Mouse (Mus musculus) forebrain, postnatal 0 days (tissue): ENCODE measurements at regions not wholly inside any gene's neighbourhood (a gene's known extent, or its start where the extent isn't known, plus 50 kb on each side); places are given as distances from the start of the nearest gene placed in this dataset.

Experiments used
- ATAC-seq: fragments of 200-750 bp; cut with Nextera tagmentation; 2 replicates; pipeline ENCODE4 v1.8.0; 2017; ENCODE audit warnings: mild to moderate bottlenecking, moderate library complexity
- DNase-seq: peaks from one replicate; pipeline ENCODE4 v3.0.0-alpha.2; 2015
- H3K27ac ChIP-seq: fragments of 300-500 bp; sonication (generic); 2 replicates; pipeline ENCODE4 v1.5.1; 2014; ENCODE audit warnings: low read depth, mild to moderate bottlenecking, antibody characterized with exemption, low read length, moderate library complexity, mixed read lengths
- H3K27me3 ChIP-seq: fragments of 300-500 bp; sonication (generic); 2 replicates; pipeline ENCODE4 v1.6.1; 2014; ENCODE audit warnings: mild to moderate bottlenecking, low read length, mixed read lengths; ENCODE audit not compliant: insufficient read depth
- H3K36me3 ChIP-seq: fragments of 300-500 bp; sonication (generic); 2 replicates; pipeline ENCODE4 v1.6.1; 2014; ENCODE audit warnings: mild to moderate bottlenecking, moderate library complexity; ENCODE audit not compliant: insufficient read depth
- H3K4me1 ChIP-seq: fragments of 300-500 bp; sonication (generic); 2 replicates; pipeline ENCODE4 v1.6.1; 2014; ENCODE audit warnings: antibody characterized with exemption; ENCODE audit not compliant: insufficient read depth
- H3K4me2 ChIP-seq: fragments of 300-500 bp; sonication (generic); 2 replicates; pipeline ENCODE4 v1.6.1; 2014; ENCODE audit warnings: low read depth, mild to moderate bottlenecking, moderate library complexity
- H3K4me3 ChIP-seq: fragments of 300-500 bp; sonication (generic); 2 replicates; pipeline ENCODE4 v1.5.1; 2014; ENCODE audit warnings: low read depth, low read length, mixed read lengths
- H3K9ac ChIP-seq: fragments of 300-500 bp; sonication (generic); 2 replicates; pipeline ENCODE4 v1.6.1; 2014; ENCODE audit warnings: mild to moderate bottlenecking
- H3K9me3 ChIP-seq: fragments of 300-500 bp; sonication (generic); 2 replicates; pipeline ENCODE4 v1.6.1; 2016; ENCODE audit warnings: low read length
- CTCF ChIP-seq: sonication (generic); IDR thresholded peaks from 2 replicates; pipeline ENCODE4 v1.5.1; 2016; ENCODE audit warnings: antibody characterized with exemption, control low read depth, low read depth
- WGBS: fragments of 180-500 bp; shearing (Covaris S2); extraction: QIAGEN DNeasy Blood & Tissue Kit; methylation state at CpG from one replicate; pipeline ENCODE4 v1.1.7; 2014; 5-methylcytosine and 5-hydroxymethylcytosine counted together

GRCm38 (mm10) chr2:17290709-17291108 lies 440.6 kb downstream of the Nebl start:
- no peaks in the 10 kb centered on the region for H3K4me1 ChIP-seq
- H3K36me3 ChIP-seq, result no peaks in the 10 kb centered on the region
- no peak overlapping the region for H3K4me2 ChIP-seq
- DNase-seq (no peak), ATAC-seq (no peak)
- H3K9ac ChIP-seq, result no peak overlapping the region
- TF ChIP-seq CTCF, result no peak
- no peaks in the 10 kb centered on the region for H3K27me3 ChIP-seq
- H3K9me3 ChIP-seq, result no peaks in the 10 kb centered on the region
- H3K27ac ChIP-seq, result no peak overlapping the region
- H3K4me3 ChIP-seq, result no peak overlapping the region

DNA sequence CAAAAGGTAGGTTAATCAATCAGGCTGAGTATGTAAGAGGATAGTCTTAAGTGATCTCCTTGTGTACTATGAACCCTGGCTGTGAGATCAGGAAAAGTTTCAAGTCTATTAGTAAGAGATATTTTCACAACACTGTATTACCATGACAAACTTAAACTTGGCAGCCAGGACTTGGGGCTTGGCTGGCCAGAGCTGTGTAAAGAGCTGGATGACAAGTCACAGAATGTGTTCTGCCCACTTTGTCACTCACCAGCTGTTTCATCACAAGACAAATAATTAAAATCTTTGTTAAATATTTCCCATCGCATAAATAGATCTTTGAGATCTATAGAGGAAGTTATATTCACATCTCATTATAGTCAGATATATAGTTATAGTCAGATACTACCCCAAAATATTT lies 443.7 kb downstream of the Nebl start:
- DNase-seq (no peak), ATAC-seq (no peak)
- Histone ChIP-seq H3K27me3 (no peaks in the 10 kb centered on the region), H3K36me3 (no peaks in the 10 kb centered on the region), H3K27ac (no peak overlapping the region), H3K9me3 (no peaks in the 10 kb centered on the region), H3K4me1 (no peaks in the 10 kb centered on the region), H3K9ac (no peak overlapping the region), H3K4me2 (no peak overlapping the region), H3K4me3 (no peak overlapping the region)
- 82% methylated on average over 1 of the region's 1 CpGs for WGBS
- TF ChIP-seq CTCF, result no peak

- no peak for DNase-seq
- WGBS, result 17% methylated on average over 2 of the region's 2 CpGs
- ATAC-seq, result no peak
- Histone ChIP-seq H3K4me1 (no peaks in the 10 kb centered on the region), H3K4me2 (no peak overlapping the region), H3K36me3 (no peaks in the 10 kb centered on the region), H3K27me3 (no peaks in the 10 kb centered on the region), H3K9ac (no peak overlapping the region), H3K4me3 (no peak overlapping the region), H3K9me3 (no peaks in the 10 kb centered on the region), H3K27ac (no peak overlapping the region)
- TF ChIP-seq CTCF, result no peak
Observed at GRCm38 (mm10) chr2:17249960-17250359, 481.3 kb downstream of the Nebl start.

GRCm38 (mm10) chr2:17245821-17246220 lies 485.4 kb downstream of the Nebl start:
- Histone ChIP-seq H3K4me3 (no peak overlapping the region), H3K9ac (no peak overlapping the region), H3K36me3 (no peaks in the 10 kb centered on the region), H3K27me3 (no peaks in the 10 kb centered on the region), H3K4me2 (no peak overlapping the region), H3K9me3 (no peaks in the 10 kb centered on the region), H3K27ac (no peak overlapping the region), H3K4me1 (no peaks in the 10 kb centered on the region)
- no peak for TF ChIP-seq CTCF
- ATAC-seq (no peak), DNase-seq (no peak)
- 21% methylated on average over 2 of the region's 2 CpGs for WGBS

DNA sequence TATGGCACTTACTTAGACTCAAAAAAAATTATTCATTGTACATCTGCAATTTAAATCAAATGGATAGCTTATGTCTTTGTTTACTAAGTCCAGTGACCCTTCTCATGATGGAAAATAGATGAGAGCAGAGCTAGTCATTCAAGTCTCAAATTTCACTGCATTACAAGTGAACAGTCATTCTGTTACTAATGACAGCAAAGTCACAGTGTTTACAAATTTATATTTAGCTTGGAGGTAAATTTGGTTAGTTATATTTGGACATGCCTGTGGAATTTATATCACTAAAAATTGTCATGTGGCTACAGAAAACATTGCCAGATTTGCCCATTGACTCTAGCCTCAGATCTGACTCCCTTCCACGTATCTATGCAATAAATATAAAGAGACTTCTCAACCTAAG lies 515.7 kb downstream of the Nebl start:
- no peak for TF ChIP-seq CTCF
- Histone ChIP-seq H3K9me3 (no peaks in the 10 kb centered on the region), H3K4me1 (no peaks in the 10 kb centered on the region), H3K27ac (no peak overlapping the region), H3K4me2 (no peak overlapping the region), H3K4me3 (no peak overlapping the region), H3K27me3 (no peaks in the 10 kb centered on the region), H3K36me3 (no peaks in the 10 kb centered on the region), H3K9ac (no peak overlapping the region)
- no peak for DNase-seq
- 74% methylated on average over 1 of the region's 1 CpGs for WGBS
- ATAC-seq, result no peak

DNA sequence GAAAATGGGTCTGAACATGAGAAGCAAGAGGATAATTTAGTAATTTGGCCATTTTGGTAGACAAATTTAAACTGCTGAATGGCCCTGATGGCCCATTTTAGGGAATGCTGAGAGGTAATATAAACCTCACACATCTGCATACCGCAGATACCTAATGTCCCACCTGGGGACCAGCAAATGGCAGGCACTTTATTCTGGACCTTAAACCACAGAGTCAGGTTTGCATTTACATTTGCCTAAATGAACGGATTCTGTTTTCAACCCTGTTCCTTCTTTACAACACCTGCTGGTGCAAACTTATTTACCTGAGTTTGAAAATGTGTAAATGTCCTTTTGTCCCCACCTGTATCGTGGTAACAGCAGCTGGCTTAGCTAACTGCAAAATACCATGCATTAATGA lies 516.4 kb downstream of the Nebl start:
- Histone ChIP-seq H3K36me3 (no peaks in the 10 kb centered on the region), H3K27me3 (no peaks in the 10 kb centered on the region), H3K9me3 (no peaks in the 10 kb centered on the region), H3K4me1 (no peaks in the 10 kb centered on the region), H3K9ac (no peak overlapping the region), H3K27ac (no peak overlapping the region), H3K4me2 (no peak overlapping the region), H3K4me3 (no peak overlapping the region)
- whole genome bisulfite sequencing, result 74% methylated on average over 3 of the region's 3 CpGs
- ATAC-seq, result no peak
- DNase-seq, result no peak
- no peak for TF ChIP-seq CTCF

- no peak for TF ChIP-seq CTCF
- no peak overlapping the region for H3K4me2 ChIP-seq
- no peak overlapping the region for H3K27ac ChIP-seq
- H3K36me3 ChIP-seq, result no peaks in the 10 kb centered on the region
- ATAC-seq (no peak), DNase-seq (no peak)
- 79% methylated on average over 4 of the region's 4 CpGs for WGBS
- no peaks in the 10 kb centered on the region for H3K4me1 ChIP-seq
- H3K4me3 ChIP-seq, result no peak overlapping the region
- no peaks in the 10 kb centered on the region for H3K9me3 ChIP-seq
- no peaks in the 10 kb centered on the region for H3K27me3 ChIP-seq
- no peak overlapping the region for H3K9ac ChIP-seq
Observed at GRCm38 (mm10) chr2:17212566-17212965, 518.7 kb downstream of the Nebl start.

DNA sequence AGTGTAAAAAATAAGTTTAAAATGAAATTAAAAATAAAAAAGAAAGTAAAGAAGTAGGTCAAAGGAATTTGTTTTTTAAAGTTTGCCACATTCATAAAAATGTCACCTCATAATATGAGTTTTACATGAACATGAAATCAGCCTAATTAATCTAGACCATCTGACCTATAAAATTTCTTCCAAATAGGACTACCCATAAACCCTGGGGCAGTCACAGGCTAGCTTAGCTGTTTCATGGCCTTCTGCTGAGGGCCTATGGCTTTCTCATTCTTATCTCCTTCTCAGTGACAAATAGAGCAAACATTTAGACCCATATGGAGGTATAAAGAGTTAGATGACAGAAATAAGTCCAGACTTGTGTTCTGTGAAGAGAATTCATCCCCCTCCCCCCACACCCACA lies 520.2 kb downstream of the Nebl start:
- Histone ChIP-seq H3K4me1 (no peaks in the 10 kb centered on the region), H3K4me3 (no peak overlapping the region), H3K4me2 (no peak overlapping the region), H3K36me3 (no peaks in the 10 kb centered on the region), H3K27me3 (no peaks in the 10 kb centered on the region), H3K9me3 (no peaks in the 10 kb centered on the region), H3K9ac (no peak overlapping the region), H3K27ac (no peak overlapping the region)
- TF ChIP-seq CTCF, result no peak
- ATAC-seq (no peak), DNase-seq (no peak)
